Mouse (Mus musculus) embryonic facial prominence, embryonic 11.5 days (tissue): ENCODE measurements around the gene Abi3. TPM values are rescaled to one million over a fixed set of nuclear protein-coding genes. Genes with fewer than 3 reads are reported as not detected.

Experiments used
- ATAC-seq: fragments of 200-750 bp; cut with Nextera tagmentation; replicated peaks from 2 replicates; pipeline ENCODE4 v1.8.0; 2017; ENCODE audit warnings: low read depth; ENCODE audit not compliant: insufficient number of reproducible peaks, low FRiP score, low TSS enrichment
- DNase-seq: peaks from one replicate; pipeline ENCODE4 v3.0.0-alpha.2; 2015; ENCODE audit warnings: low spot score
- H3K27ac ChIP-seq: fragments of 300-500 bp; sonication (generic); replicated peaks from 2 replicates; pipeline ENCODE4 v1.5.1; 2014; ENCODE audit warnings: mild to moderate bottlenecking, low read depth, low read length, control low read depth
- H3K27me3 ChIP-seq: fragments of 300-500 bp; sonication (generic); 2 replicates; pipeline ENCODE4 v1.6.1; 2014; ENCODE audit warnings: mild to moderate bottlenecking, low read length, moderate library complexity, mixed read lengths; ENCODE audit not compliant: control insufficient read depth, insufficient read depth
- H3K36me3 ChIP-seq: fragments of 300-500 bp; sonication (generic); replicated peaks from 2 replicates; pipeline ENCODE4 v1.6.1; 2014; ENCODE audit warnings: low read depth, mild to moderate bottlenecking, low read length, moderate library complexity, mixed read lengths; ENCODE audit not compliant: control insufficient read depth, insufficient read depth
- H3K4me1 ChIP-seq: fragments of 300-500 bp; sonication (generic); 2 replicates; pipeline ENCODE4 v1.6.1; 2014; ENCODE audit warnings: low read length, mixed read lengths; ENCODE audit not compliant: control insufficient read depth, insufficient read depth
- H3K4me2 ChIP-seq: fragments of 300-500 bp; sonication (generic); 2 replicates; pipeline ENCODE4 v1.6.1; 2014; ENCODE audit warnings: low read depth, mild to moderate bottlenecking, control low read depth, low read length, moderate library complexity
- H3K4me3 ChIP-seq: fragments of 300-500 bp; sonication (generic); 2 replicates; pipeline ENCODE4 v1.5.1; 2014; ENCODE audit warnings: low read depth, low read length, control low read depth
- H3K9ac ChIP-seq: fragments of 300-500 bp; sonication (generic); replicated peaks from 2 replicates; pipeline ENCODE4 v1.6.1; 2014; ENCODE audit warnings: mild to moderate bottlenecking, control low read depth, low read length
- H3K9me3 ChIP-seq: fragments of 300-500 bp; sonication (generic); replicated peaks from 2 replicates; pipeline ENCODE4 v1.6.1; 2016; ENCODE audit warnings: mild to moderate bottlenecking, low read length, inconsistent platforms, mixed read lengths; ENCODE audit not compliant: control insufficient read depth
- WGBS: fragments of 180-500 bp; shearing (Covaris S2); extraction: QIAGEN DNeasy Blood & Tissue Kit; methylation state at CpG from one replicate; pipeline ENCODE4 v1.1.7; 2014; 5-methylcytosine and 5-hydroxymethylcytosine counted together
- polyA plus RNA-seq: library from polyadenylated mRNA; unstranded; fragments of >200 nt; fragmentation: Nextera tagmentation; extraction: Ambion mirVana; gene quantifications from 2 replicates; pipeline ENCODE4 v1.2.1, GENCODE M21; 2014

The Abi3 gene
- polyA plus RNA-seq, 1 experiment from 2014 or later: 2.4 TPM

GRCm38 (mm10) chr11:95815412-95815811 lies 26.9 kb downstream of the Abi3 start:
- DNase-seq: no peak
- Histone ChIP-seq H3K9ac (no peak overlapping the region), H3K4me1 (no peaks in the 10 kb centered on the region), H3K36me3 (no peaks in the 10 kb centered on the region), H3K4me2 (no peak overlapping the region), H3K27me3 (no peaks in the 10 kb centered on the region), H3K27ac (no peak overlapping the region), H3K9me3 (no peaks in the 10 kb centered on the region), H3K4me3 (no peak overlapping the region)
- WGBS: 83% methylated on average over 9 of the region's 9 CpGs
- no peak for ATAC-seq

GRCm38 (mm10) chr11:95814857-95815256 lies 27.4 kb downstream of the Abi3 start:
- no peak overlapping the region for H3K27ac ChIP-seq
- ATAC-seq (no peak), DNase-seq (no peak)
- no peaks in the 10 kb centered on the region for H3K4me1 ChIP-seq
- no peak overlapping the region for H3K9ac ChIP-seq
- no peaks in the 10 kb centered on the region for H3K9me3 ChIP-seq
- H3K4me2 ChIP-seq: no peak overlapping the region
- no peaks in the 10 kb centered on the region for H3K27me3 ChIP-seq
- 73% methylated on average over 5 of the region's 5 CpGs for WGBS
- H3K36me3 ChIP-seq: no peaks in the 10 kb centered on the region
- no peak overlapping the region for H3K4me3 ChIP-seq

GRCm38 (mm10) chr11:95814101-95814500 lies 28.2 kb downstream of the Abi3 start:
- 89% methylated on average over 2 of the region's 2 CpGs for WGBS
- DNase-seq (no peak), ATAC-seq (no peak)
- Histone ChIP-seq H3K4me1 (no peaks in the 10 kb centered on the region), H3K9ac (no peak overlapping the region), H3K4me3 (no peak overlapping the region), H3K9me3 (no peaks in the 10 kb centered on the region), H3K27me3 (no peaks in the 10 kb centered on the region), H3K27ac (no peak overlapping the region), H3K4me2 (no peak overlapping the region), H3K36me3 (no peaks in the 10 kb centered on the region)

GRCm38 (mm10) chr11:95812224-95812623 lies 30.1 kb downstream of the Abi3 start:
- H3K9ac ChIP-seq: no peak overlapping the region
- H3K27ac ChIP-seq: no peak overlapping the region
- DNase-seq (no peak), ATAC-seq (no peak)
- H3K9me3 ChIP-seq: no peaks in the 10 kb centered on the region
- H3K4me1 ChIP-seq: no peaks in the 10 kb centered on the region
- no peaks in the 10 kb centered on the region for H3K36me3 ChIP-seq
- WGBS: 75% methylated on average over 4 of the region's 4 CpGs
- no peak overlapping the region for H3K4me2 ChIP-seq
- H3K27me3 ChIP-seq: no peaks in the 10 kb centered on the region
- no peak overlapping the region for H3K4me3 ChIP-seq

GRCm38 (mm10) chr11:95811741-95812140 lies 30.5 kb downstream of the Abi3 start:
- DNase-seq (no peak), ATAC-seq (no peak)
- no peak overlapping the region for H3K27ac ChIP-seq
- no peaks in the 10 kb centered on the region for H3K9me3 ChIP-seq
- H3K4me3 ChIP-seq: no peak overlapping the region
- WGBS: 84% methylated on average over 6 of the region's 6 CpGs
- H3K9ac ChIP-seq: no peak overlapping the region
- H3K27me3 ChIP-seq: no peaks in the 10 kb centered on the region
- no peaks in the 10 kb centered on the region for H3K4me1 ChIP-seq
- no peak overlapping the region for H3K4me2 ChIP-seq
- no peaks in the 10 kb centered on the region for H3K36me3 ChIP-seq

GRCm38 (mm10) chr11:95810828-95811227 lies 31.4 kb downstream of the Abi3 start:
- no peak for ATAC-seq
- Histone ChIP-seq H3K36me3 (no peaks in the 10 kb centered on the region), H3K27me3 (no peaks in the 10 kb centered on the region), H3K27ac (no peak overlapping the region), H3K4me1 (no peaks in the 10 kb centered on the region), H3K9me3 (no peaks in the 10 kb centered on the region), H3K9ac (no peak overlapping the region), H3K4me2 (no peak overlapping the region), H3K4me3 (no peak overlapping the region)
- 54% methylated on average over 7 of the region's 7 CpGs for WGBS
- DNase-seq: no peak

GRCm38 (mm10) chr11:95809603-95810002 lies 32.7 kb downstream of the Abi3 start:
- ATAC-seq (no peak), DNase-seq (no peak)
- H3K4me2 ChIP-seq: no peak overlapping the region
- no peaks in the 10 kb centered on the region for H3K9me3 ChIP-seq
- no peak overlapping the region for H3K27ac ChIP-seq
- no peaks in the 10 kb centered on the region for H3K4me1 ChIP-seq
- WGBS: 36% methylated on average over 5 of the region's 5 CpGs
- no peak overlapping the region for H3K9ac ChIP-seq
- H3K36me3 ChIP-seq: no peaks in the 10 kb centered on the region
- H3K27me3 ChIP-seq: no peaks in the 10 kb centered on the region
- H3K4me3 ChIP-seq: no peak overlapping the region

GRCm38 (mm10) chr11:95808448-95809011 lies 33.7 kb downstream of the Abi3 start:
- no peak for DNase-seq
- no peaks in the 10 kb centered on the region for H3K9me3 ChIP-seq
- WGBS: 74% methylated on average over 5 of the region's 5 CpGs
- H3K4me2 ChIP-seq: no peak overlapping the region
- no peak overlapping the region for H3K9ac ChIP-seq
- no peak; the same call in 1 of the 2 replicates for ATAC-seq
- H3K36me3 ChIP-seq: no peaks in the 10 kb centered on the region
- H3K4me3 ChIP-seq: no peak overlapping the region
- no peaks in the 10 kb centered on the region for H3K27me3 ChIP-seq
- H3K27ac ChIP-seq: no peak overlapping the region
- no peaks in the 10 kb centered on the region for H3K4me1 ChIP-seq
